Mouse (Mus musculus): ENCODE results near the gene Pax2.

DNA sequence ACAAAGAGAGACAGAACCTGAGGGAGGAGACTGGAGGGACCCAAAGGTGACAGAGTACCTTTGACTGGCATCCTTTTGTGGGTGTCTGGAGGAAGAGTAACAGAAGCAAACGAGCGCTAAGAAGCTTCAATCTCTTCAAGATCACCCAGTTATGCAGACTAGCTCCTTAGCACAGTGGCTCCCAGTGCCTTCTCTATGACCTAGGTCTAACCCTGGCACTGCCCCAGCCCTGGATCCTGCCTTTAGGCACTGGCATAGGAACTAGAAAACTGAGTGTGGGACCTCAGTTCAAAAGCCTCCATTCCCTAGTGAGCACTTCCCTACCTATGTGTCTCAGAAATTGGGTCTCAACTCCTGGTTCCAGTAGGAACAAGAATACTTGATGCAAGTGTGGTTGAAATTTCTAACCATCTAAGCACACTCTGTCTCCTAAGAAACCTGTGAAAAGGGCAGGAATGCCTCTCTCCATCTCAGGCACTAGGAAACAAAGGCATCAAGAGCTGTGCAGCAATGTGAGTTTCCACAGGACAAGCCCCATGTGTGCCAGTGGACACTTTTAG, 11.8 kb upstream of the Pax2 start:
- no peak for TF ChIP-seq GATA1 (IDR thresholded peaks at IDR 0.05; ENCODE audit: low read length)
- TF ChIP-seq TAL1 (IDR thresholded peaks at IDR 0.05; ENCODE audit: low read length), result no peak
